Comparison of ENCODE assay signal across 32 mouse cellular contexts in the genomic region with DNA sequence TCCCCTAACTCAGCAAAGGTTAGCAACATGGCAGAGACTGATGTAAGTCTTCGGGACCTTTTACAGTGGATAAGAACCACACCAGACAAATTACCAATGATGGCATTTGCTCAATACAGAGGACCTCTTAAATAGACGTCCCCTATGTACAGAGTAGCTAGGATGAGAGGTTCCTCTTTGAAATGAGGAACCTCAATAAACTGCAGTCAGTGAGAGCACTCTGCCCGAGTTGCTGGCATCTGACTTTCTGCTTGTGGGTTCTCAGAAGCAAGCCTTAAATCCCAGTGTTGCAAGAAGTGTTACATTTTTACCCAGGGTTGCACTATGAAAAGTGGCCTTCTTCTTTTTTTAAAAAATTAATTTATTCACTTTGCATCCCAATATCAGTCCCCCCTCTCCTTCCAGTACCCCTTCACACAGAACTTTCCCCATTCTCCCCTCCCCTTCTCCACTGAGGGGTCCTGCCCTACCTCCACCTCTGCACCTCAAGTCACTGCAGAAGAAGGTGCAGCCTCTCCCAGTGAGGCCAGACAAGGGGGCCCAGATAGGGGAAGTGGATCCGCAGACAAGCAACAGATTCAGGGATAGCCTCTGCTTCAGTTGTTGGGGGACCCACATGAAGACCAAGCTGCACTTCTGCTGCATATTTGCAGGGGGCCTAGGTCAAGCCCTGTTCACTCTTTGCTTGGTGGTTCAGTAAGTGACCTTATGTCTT. TPM values are rescaled to one million over a fixed set of nuclear protein-coding genes. Genes with fewer than 3 reads are reported as not detected.
A peak's percentile ranks its signal among the peaks of the same experiment; 100 is the strongest.
DNase-seq lines count a peak whose midpoint lies in the region; ATAC-seq and TF ChIP-seq lines count a peak whose summit lies in the region.
"Had no signal": no experiment of that assay in that cellular context is flagged by ENCODE, and none has a peak within 500 bp of the region (broad histone marks: within the 10 kb centered on the region; RNA-seq: fewer than 3 reads in every experiment).

No protein-coding gene starts in this region.

- H3K9me3 ChIP-seq in liver, embryonic 14.5 days (ENCODE audit: control insufficient read depth, low read length): no peaks in the 10 kb centered on the region
- H3K9me3 ChIP-seq in liver, embryonic 11.5 days (ENCODE audit: control insufficient read depth, low read length): no peaks in the 10 kb centered on the region
- H3K9me3 ChIP-seq in midbrain, embryonic 11.5 days (ENCODE audit: control insufficient read depth, low read length): no peaks in the 10 kb centered on the region
- H3K9me3 ChIP-seq: embryonic facial prominence, embryonic 10.5 days; forebrain, embryonic 12.5 days; limb, embryonic 15.5 days; neural tube, embryonic 12.5 days had no signal

- no peaks in the 10 kb centered on the region for H3K4me1 ChIP-seq in liver, embryonic 14.5 days (replicated peaks; ENCODE audit: control insufficient read depth in 2 of 2, insufficient read depth in 2 of 2, low read length in 1 of 2)
- no peaks in the 10 kb centered on the region for H3K4me1 ChIP-seq in liver, embryonic 11.5 days (replicated peaks; ENCODE audit: control insufficient read depth, insufficient read depth, low read length)
- no peaks in the 10 kb centered on the region for H3K4me1 ChIP-seq in midbrain, embryonic 11.5 days (ENCODE audit: control insufficient read depth, insufficient read depth, low read length)
- H3K4me1 ChIP-seq: embryonic facial prominence, embryonic 10.5 days; forebrain, embryonic 12.5 days; limb, embryonic 15.5 days; neural tube, embryonic 12.5 days had no signal

- peak in 2 of 3 experiments; percentile 7 to 27 for DNase-seq in liver, embryonic 14.5 days (ENCODE audit: low read depth in 3 of 3, low spot score in 3 of 3)
- no peak for DNase-seq in liver, embryonic 11.5 days (ENCODE audit: low spot score)
- DNase-seq in MEL-GATA-1-ER (ENCODE audit: extremely low read depth, low read depth): peak; percentile 32
- no peak for DNase-seq in cerebellum, adult 8-10 months
- no peak for DNase-seq in gastrocnemius, postnatal 10 days
- DNase-seq in midbrain, embryonic 11.5 days (ENCODE audit: low spot score, missing footprints): no peak
- DNase-seq: adrenal gland, postnatal 14 days; cerebellum, adult 2 months; heart, adult 2 months; heart, postnatal 36 days; right cerebral cortex, adult 18-20 months; thymus, postnatal 36 days had no signal

- no peak for ATAC-seq in liver, embryonic 14.5 days (ENCODE audit: insufficient read depth)
- no peak for ATAC-seq in liver, embryonic 11.5 days (replicated peaks; ENCODE audit: low FRiP score)
- ATAC-seq in hematopoietic stem cell, adult 5-6 weeks (replicated peaks in 1 of 2; ENCODE audit: insufficient read depth in 1 of 2, low FRiP score in 2 of 2, low TSS enrichment in 1 of 2, low read depth in 1 of 2, poor library complexity in 2 of 2, severe bottlenecking in 2 of 2): peak; percentile 95
- ATAC-seq in megakaryocyte progenitor cell, adult 5-6 weeks (replicated peaks; ENCODE audit: poor library complexity): peak; percentile 96
- no peak for ATAC-seq in midbrain, embryonic 11.5 days (ENCODE audit: low FRiP score)
- ATAC-seq: activated CD4-positive, CD25-positive, alpha-beta regulatory T cell, adult 4 months; hindbrain, embryonic 16.5 days; intestine, embryonic 16.5 days; Patski had no signal

- TF ChIP-seq CTCF in liver, embryonic 14.5 days (IDR thresholded peaks at IDR 0.05; ENCODE audit: low read depth): no peak

- no peak overlapping the region for H3K27ac ChIP-seq in liver, embryonic 14.5 days
- no peak overlapping the region for H3K27ac ChIP-seq in liver, embryonic 11.5 days (ENCODE audit: low read depth, low read length)
- H3K27ac ChIP-seq in midbrain, embryonic 11.5 days (ENCODE audit: low read depth, low read length): no peak overlapping the region
- H3K27ac ChIP-seq: embryonic facial prominence, embryonic 10.5 days; forebrain, embryonic 12.5 days; heart, adult 2 months; limb, embryonic 15.5 days; neural tube, embryonic 12.5 days had no signal

- no peak overlapping the region for H3K4me3 ChIP-seq in liver, embryonic 14.5 days (ENCODE audit: insufficient read depth in 1 of 2, low read depth in 2 of 2, low read length in 2 of 2)
- H3K4me3 ChIP-seq in liver, embryonic 11.5 days (ENCODE audit: low read depth, low read length): no peak overlapping the region
- H3K4me3 ChIP-seq in midbrain, embryonic 11.5 days (ENCODE audit: low read depth, low read length): no peak overlapping the region
- H3K4me3 ChIP-seq: embryonic facial prominence, embryonic 10.5 days; forebrain, embryonic 12.5 days; heart, adult 2 months; limb, embryonic 15.5 days; neural tube, embryonic 12.5 days had no signal

- no peak for TF ChIP-seq EP300 in liver, embryonic 14.5 days (IDR thresholded peaks at IDR 0.05; ENCODE audit: low read depth)

- no peaks in the 10 kb centered on the region for H3K36me3 ChIP-seq in liver, embryonic 14.5 days (replicated peaks; ENCODE audit: control insufficient read depth, insufficient read depth, low read depth)
- no peaks in the 10 kb centered on the region for H3K36me3 ChIP-seq in liver, embryonic 11.5 days (ENCODE audit: control insufficient read depth, insufficient read depth, low read length)
- no peaks in the 10 kb centered on the region for H3K36me3 ChIP-seq in midbrain, embryonic 11.5 days (ENCODE audit: control insufficient read depth, insufficient read depth, low read length)
- H3K36me3 ChIP-seq: embryonic facial prominence, embryonic 10.5 days; forebrain, embryonic 12.5 days; limb, embryonic 15.5 days; neural tube, embryonic 12.5 days had no signal

- H3K4me2 ChIP-seq in liver, embryonic 14.5 days (ENCODE audit: low read depth): no peak overlapping the region
- H3K4me2 ChIP-seq in liver, embryonic 11.5 days: no peak overlapping the region
- no peak overlapping the region for H3K4me2 ChIP-seq in midbrain, embryonic 11.5 days
- H3K4me2 ChIP-seq: forebrain, embryonic 12.5 days; limb, embryonic 15.5 days; neural tube, embryonic 12.5 days had no signal

- H3K9ac ChIP-seq in liver, embryonic 14.5 days (replicated peaks): no peak overlapping the region
- H3K9ac ChIP-seq in liver, embryonic 11.5 days (ENCODE audit: low read depth, low read length): no peak overlapping the region
- H3K9ac ChIP-seq in midbrain, embryonic 11.5 days (ENCODE audit: low read length): no peak overlapping the region
- H3K9ac ChIP-seq: forebrain, embryonic 12.5 days; limb, embryonic 15.5 days; neural tube, embryonic 12.5 days had no signal

- H3K27me3 ChIP-seq in liver, embryonic 14.5 days (ENCODE audit: control insufficient read depth, insufficient read depth, low read length): no peaks in the 10 kb centered on the region
- no peaks in the 10 kb centered on the region for H3K27me3 ChIP-seq in liver, embryonic 11.5 days (replicated peaks; ENCODE audit: control insufficient read depth, insufficient read depth, low read length)
- no peaks in the 10 kb centered on the region for H3K27me3 ChIP-seq in midbrain, embryonic 11.5 days (ENCODE audit: control insufficient read depth, insufficient read depth, low read length)
- H3K27me3 ChIP-seq: forebrain, embryonic 12.5 days; limb, embryonic 15.5 days; neural tube, embryonic 12.5 days had no signal

- WGBS in liver, embryonic 14.5 days (ENCODE audit: insufficient replicate concordance): 19% methylated on average over 4 of the region's 4 CpGs
- WGBS in liver, embryonic 11.5 days: 50% methylated on average over 4 of the region's 4 CpGs
- 74% methylated on average over 4 of the region's 4 CpGs for WGBS in midbrain, embryonic 11.5 days

RNA-seq across cellular contexts. Expression of a gene that starts 5.5 kb away (rescaled TPM):
- polyA plus RNA-seq in liver, embryonic 14.5 days (2012; rRNA removed): 0.08 and 0.20 TPM in 2 replicates
- 0.28 and 0.37 TPM in 2 replicates for polyA plus RNA-seq in liver, embryonic 14.5 days (2014; fragmentation: Nextera tagmentation; extraction: Ambion mirVana)
- 0.12 TPM in 1 of 2 replicates, not detected in the other for polyA plus RNA-seq in liver, embryonic 11.5 days (2014; fragmentation: Nextera tagmentation; extraction: Ambion mirVana)
- 0.44 and 0.89 TPM in 2 replicates for total RNA-seq in hematopoietic stem cell, adult 5-6 weeks (2017)
- total RNA-seq in megakaryocyte progenitor cell, adult 5-6 weeks (2015): 6.5 TPM in 2 replicates
- 4.5 and 5.2 TPM in 2 replicates for total RNA-seq in megakaryocyte progenitor cell, adult 5-6 weeks (2017)
- not detected for total RNA-seq in gastrocnemius, postnatal 10 days (2021)
- not detected in 2 replicates for polyA plus RNA-seq in midbrain, embryonic 11.5 days (2014; fragmentation: Nextera tagmentation; extraction: Ambion mirVana)
- total RNA-seq: adrenal gland, postnatal 14 days; gastrocnemius, adult 8-10 months; layer of hippocampus, postnatal 25 days; left cerebral cortex, postnatal 36 days; megakaryocyte-erythroid progenitor cell, adult 5-6 weeks had no signal
- polyA plus RNA-seq: embryonic facial prominence, embryonic 10.5 days; hindbrain, embryonic 16.5 days had no signal

RNA-seq across cellular contexts. Expression of a gene that starts 23.6 kb away (rescaled TPM):
- polyA plus RNA-seq in liver, embryonic 14.5 days (2012; rRNA removed): 1.5 and 1.8 TPM in 2 replicates
- polyA plus RNA-seq in liver, embryonic 14.5 days (2014; fragmentation: Nextera tagmentation; extraction: Ambion mirVana): 0.94 and 1.6 TPM in 2 replicates
- 2.7 and 3.2 TPM in 2 replicates for polyA plus RNA-seq in liver, embryonic 11.5 days (2014; fragmentation: Nextera tagmentation; extraction: Ambion mirVana)
- 3.8 and 8.9 TPM in 2 replicates for total RNA-seq in hematopoietic stem cell, adult 5-6 weeks (2017)
- total RNA-seq in megakaryocyte progenitor cell, adult 5-6 weeks (2015): 4.5 and 4.6 TPM in 2 replicates
- total RNA-seq in megakaryocyte progenitor cell, adult 5-6 weeks (2017): 1.4 and 2.2 TPM in 2 replicates
- 1 to 10 TPM; 1.0 to 1.2 TPM for total RNA-seq in gastrocnemius, postnatal 10 days (2021)
- 1.9 and 2.4 TPM in 2 replicates for polyA plus RNA-seq in midbrain, embryonic 11.5 days (2014; fragmentation: Nextera tagmentation; extraction: Ambion mirVana)
- polyA plus RNA-seq: activated CD4-positive, CD25-positive, alpha-beta regulatory T cell, adult 4 months had no signal

RNA-seq across cellular contexts. Expression of a gene that starts 26.0 kb away (rescaled TPM):
- polyA plus RNA-seq in liver, embryonic 14.5 days (2012; rRNA removed): not detected in 2 replicates
- polyA plus RNA-seq in liver, embryonic 14.5 days (2014; fragmentation: Nextera tagmentation; extraction: Ambion mirVana): 0.27 TPM in 1 of 2 replicates, not detected in the other
- 0.84 and 1.1 TPM in 2 replicates for polyA plus RNA-seq in liver, embryonic 11.5 days (2014; fragmentation: Nextera tagmentation; extraction: Ambion mirVana)
- total RNA-seq in hematopoietic stem cell, adult 5-6 weeks (2017): not detected in 2 replicates
- not detected in 2 replicates for total RNA-seq in megakaryocyte progenitor cell, adult 5-6 weeks (2015)
- not detected in 2 replicates for total RNA-seq in megakaryocyte progenitor cell, adult 5-6 weeks (2017)
- total RNA-seq in gastrocnemius, postnatal 10 days (2021): not detected
- 0.51 and 0.90 TPM in 2 replicates for polyA plus RNA-seq in midbrain, embryonic 11.5 days (2014; fragmentation: Nextera tagmentation; extraction: Ambion mirVana)
- total RNA-seq: adrenal gland, postnatal 14 days; gastrocnemius, adult 8-10 months; heart, adult 2 months; heart, postnatal 36 days; layer of hippocampus, postnatal 25 days; left cerebral cortex, postnatal 36 days; megakaryocyte-erythroid progenitor cell, adult 5-6 weeks had no signal
- polyA plus RNA-seq: activated CD4-positive, CD25-positive, alpha-beta regulatory T cell, adult 4 months; C2C12; cerebellum, adult 2 months; large intestine, adult 2 months; small intestine, adult 2 months had no signal

RNA-seq across cellular contexts. Expression of a gene that starts 50.0 kb away (rescaled TPM):
- not detected in 2 replicates for polyA plus RNA-seq in liver, embryonic 14.5 days (2012; rRNA removed)
- not detected in 2 replicates for polyA plus RNA-seq in liver, embryonic 14.5 days (2014; fragmentation: Nextera tagmentation; extraction: Ambion mirVana)
- not detected in 2 replicates for polyA plus RNA-seq in liver, embryonic 11.5 days (2014; fragmentation: Nextera tagmentation; extraction: Ambion mirVana)
- total RNA-seq in hematopoietic stem cell, adult 5-6 weeks (2017): not detected in 2 replicates
- total RNA-seq in megakaryocyte progenitor cell, adult 5-6 weeks (2015): not detected in 2 replicates
- total RNA-seq in megakaryocyte progenitor cell, adult 5-6 weeks (2017): not detected in 2 replicates
- total RNA-seq in gastrocnemius, postnatal 10 days (2021): not detected
- not detected in 2 replicates for polyA plus RNA-seq in midbrain, embryonic 11.5 days (2014; fragmentation: Nextera tagmentation; extraction: Ambion mirVana)
- total RNA-seq: adrenal gland, postnatal 14 days; gastrocnemius, adult 8-10 months; heart, adult 2 months; heart, postnatal 36 days; layer of hippocampus, postnatal 25 days; left cerebral cortex, postnatal 36 days; megakaryocyte-erythroid progenitor cell, adult 5-6 weeks had no signal
- polyA plus RNA-seq: activated CD4-positive, CD25-positive, alpha-beta regulatory T cell, adult 4 months; cerebellum, adult 2 months; embryonic facial prominence, embryonic 10.5 days; forebrain, embryonic 12.5 days; heart, adult 2 months; heart, embryonic 14.5 days; hindbrain, embryonic 16.5 days; intestine, embryonic 16.5 days; kidney, embryonic 16.5 days; large intestine, adult 2 months; limb, embryonic 15.5 days; neural tube, embryonic 12.5 days; Patski; small intestine, adult 2 months; stomach, embryonic 14.5 days had no signal

Comparison
In these comparisons a context has a peak if more than half of its experiments do, and no peak if none do; other contexts are left out.
1. DNase-seq: peak in liver, embryonic 14.5 days (2 of 3) and MEL-GATA-1-ER (single experiment); none in liver, embryonic 11.5 days (single experiment), cerebellum, adult 8-10 months (single experiment), gastrocnemius, postnatal 10 days (single experiment) and midbrain, embryonic 11.5 days (single experiment).
2. ATAC-seq: peak in hematopoietic stem cell, adult 5-6 weeks (2 of 2) and megakaryocyte progenitor cell, adult 5-6 weeks (single experiment); none in liver, embryonic 14.5 days (single experiment), liver, embryonic 11.5 days (single experiment) and midbrain, embryonic 11.5 days (single experiment).